Mouse (Mus musculus) hindbrain, embryonic 11.5 days (tissue): ENCODE data around the gene Cacna1d. TPM values are rescaled to one million over a fixed set of nuclear protein-coding genes. Genes with fewer than 3 reads are reported as not detected.
A peak's percentile ranks its signal among the peaks of the same experiment; 100 is the strongest.

Experiments used
- ATAC-seq: fragments of 200-750 bp; cut with Nextera tagmentation; 2 replicates; pipeline ENCODE4 v1.8.0; 2017; ENCODE audit warnings: mild to moderate bottlenecking, moderate TSS enrichment, moderate library complexity; ENCODE audit not compliant: low FRiP score
- DNase-seq: peaks from one replicate; pipeline ENCODE4 v3.0.0-alpha.2; 2015; ENCODE audit warnings: low spot score
- H3K27ac ChIP-seq: fragments of 300-500 bp; sonication (generic); 2 replicates; pipeline ENCODE4 v1.5.1; 2014; ENCODE audit warnings: mild to moderate bottlenecking, low read depth, low read length
- H3K27me3 ChIP-seq: fragments of 300-500 bp; sonication (generic); 2 replicates; pipeline ENCODE4 v1.6.1; 2014; ENCODE audit warnings: mild to moderate bottlenecking, low read length, moderate library complexity, mixed read lengths; ENCODE audit not compliant: control insufficient read depth, insufficient read depth
- H3K36me3 ChIP-seq: fragments of 300-500 bp; sonication (generic); 2 replicates; pipeline ENCODE4 v1.6.1; 2014; ENCODE audit warnings: mild to moderate bottlenecking, low read length, moderate library complexity, mixed read lengths; ENCODE audit not compliant: control insufficient read depth, insufficient read depth
- H3K4me1 ChIP-seq: fragments of 300-500 bp; sonication (generic); replicated peaks from 2 replicates; pipeline ENCODE4 v1.6.1; 2014; ENCODE audit warnings: low read length, mixed read lengths; ENCODE audit not compliant: control insufficient read depth, insufficient read depth
- H3K4me2 ChIP-seq: fragments of 300-500 bp; sonication (generic); replicated peaks from 2 replicates; pipeline ENCODE4 v1.6.1; 2014; ENCODE audit warnings: mild to moderate bottlenecking, low read depth, low read length
- H3K4me3 ChIP-seq: fragments of 300-500 bp; sonication (generic); 2 replicates; pipeline ENCODE4 v1.5.1; 2014; ENCODE audit warnings: low read depth, low read length
- H3K9ac ChIP-seq: fragments of 300-500 bp; sonication (generic); 2 replicates; pipeline ENCODE4 v1.6.1; 2014; ENCODE audit warnings: low read depth, low read length
- H3K9me3 ChIP-seq: fragments of 300-500 bp; sonication (generic); 2 replicates; pipeline ENCODE4 v1.6.1; 2016; ENCODE audit warnings: low read length; ENCODE audit not compliant: control insufficient read depth
- WGBS: fragments of 180-500 bp; shearing (Covaris S2); extraction: QIAGEN DNeasy Blood & Tissue Kit; methylation state at CpG from one replicate; pipeline ENCODE4 v1.1.7; 2014; 5-methylcytosine and 5-hydroxymethylcytosine counted together
- polyA plus RNA-seq: library from polyadenylated mRNA; unstranded; fragments of >200 nt; fragmentation: Nextera tagmentation; extraction: Ambion mirVana; gene quantifications from 2 replicates; pipeline ENCODE4 v1.2.1, GENCODE M21; 2014

The Cacna1d gene
- polyA plus RNA-seq, 1 experiment from 2014 or later, result 2.9 TPM

- WGBS, result 39% methylated on average over 2 of the region's 2 CpGs
- Histone ChIP-seq H3K4me2 (no peak overlapping the region), H3K4me1 (no peaks in the 10 kb centered on the region), H3K4me3 (no peak overlapping the region), H3K9me3 (no peaks in the 10 kb centered on the region), H3K27me3 (no peaks in the 10 kb centered on the region), H3K9ac (no peak overlapping the region), H3K36me3 (no peaks in the 10 kb centered on the region), H3K27ac (no peak overlapping the region)
- DNase-seq, result peak; percentile 10
- no peak for ATAC-seq
These were observed 463.9 kb downstream of the Cacna1d start for GRCm38 (mm10) chr14:30027378-30027777.

DNA sequence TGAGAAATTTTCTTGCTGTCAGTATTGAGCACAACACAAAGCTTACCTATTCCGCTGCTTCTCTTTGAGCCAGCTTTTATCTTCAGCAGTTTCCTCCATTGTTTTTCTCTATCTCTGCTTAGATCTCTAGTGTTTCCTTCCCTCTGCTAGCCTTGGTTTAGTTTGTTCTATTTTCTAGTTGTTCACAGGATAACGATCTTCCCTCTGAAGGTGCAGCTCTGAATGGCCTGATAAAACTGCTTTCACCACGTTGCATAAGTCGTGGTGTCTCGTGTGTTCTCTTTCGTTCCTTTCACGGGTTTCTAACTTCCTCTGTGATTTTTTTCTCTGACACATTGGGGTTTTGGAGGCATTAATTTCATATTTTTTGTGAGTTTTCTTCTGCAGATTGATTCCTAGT, 466.9 kb downstream of the Cacna1d start:
- 80% methylated on average over 7 of the region's 7 CpGs for WGBS
- ATAC-seq (no peak), DNase-seq (no peak)
- Histone ChIP-seq H3K27me3 (no peaks in the 10 kb centered on the region), H3K27ac (no peak overlapping the region), H3K4me1 (no peaks in the 10 kb centered on the region), H3K4me3 (no peak overlapping the region), H3K4me2 (no peak overlapping the region), H3K36me3 (no peaks in the 10 kb centered on the region), H3K9me3 (no peaks in the 10 kb centered on the region), H3K9ac (no peak overlapping the region)

- H3K4me3 ChIP-seq, result no peak overlapping the region
- ATAC-seq, result no peak
- no peak overlapping the region for H3K27ac ChIP-seq
- H3K27me3 ChIP-seq, result no peaks in the 10 kb centered on the region
- no peak overlapping the region for H3K9ac ChIP-seq
- WGBS, result 87% methylated on average over 6 of the region's 6 CpGs
- H3K9me3 ChIP-seq, result no peaks in the 10 kb centered on the region
- no peaks in the 10 kb centered on the region for H3K36me3 ChIP-seq
- H3K4me2 ChIP-seq, result no peak overlapping the region
- H3K4me1 ChIP-seq, result no peaks in the 10 kb centered on the region
- DNase-seq, result no peak
These were observed 468.8 kb downstream of the Cacna1d start for GRCm38 (mm10) chr14:30022471-30022870.

GRCm38 (mm10) chr14:30019792-30020575, 471.3 kb downstream of the Cacna1d start:
- no peaks in the 10 kb centered on the region for H3K27me3 ChIP-seq
- no peak for ATAC-seq
- WGBS, result 57% methylated on average over 9 of the region's 9 CpGs

DNA sequence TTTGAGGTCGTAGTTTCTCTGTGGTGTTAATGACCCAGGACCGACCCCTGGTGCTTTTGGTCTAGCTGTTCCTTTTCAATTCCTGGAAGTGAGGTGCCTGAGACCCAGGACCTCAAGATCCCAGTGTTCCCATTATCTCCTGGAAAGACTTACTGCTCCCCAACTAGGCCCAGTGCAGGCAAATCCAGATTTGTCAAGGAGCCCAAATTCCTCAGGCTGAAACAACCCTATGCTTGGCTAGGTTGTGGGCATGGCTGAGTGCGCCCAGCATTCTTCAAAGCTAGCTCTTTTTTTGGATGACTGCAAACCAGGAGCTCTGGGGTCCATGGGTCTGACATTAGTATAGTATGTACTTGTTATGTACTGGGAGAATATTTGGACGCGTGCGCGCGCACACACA, 471.9 kb downstream of the Cacna1d start:
- ATAC-seq, result no peak
- H3K27me3 ChIP-seq, result no peaks in the 10 kb centered on the region
- H3K4me1 ChIP-seq, result no peaks in the 10 kb centered on the region
- no peaks in the 10 kb centered on the region for H3K9me3 ChIP-seq
- no peak overlapping the region for H3K9ac ChIP-seq
- H3K4me2 ChIP-seq, result no peak overlapping the region
- H3K4me3 ChIP-seq, result no peak overlapping the region
- DNase-seq, result no peak
- H3K27ac ChIP-seq, result no peak overlapping the region
- no peaks in the 10 kb centered on the region for H3K36me3 ChIP-seq
- 92% methylated on average over 8 of the region's 8 CpGs for WGBS

More at GRCm38 (mm10) chr14:30019792-30020575, 471.3 kb downstream of the Cacna1d start:
- DNase-seq, result no peak
- Histone ChIP-seq H3K9me3 (no peaks in the 10 kb centered on the region), H3K4me2 (no peak overlapping the region), H3K4me3 (no peak overlapping the region), H3K27ac (no peak overlapping the region), H3K9ac (no peak overlapping the region), H3K4me1 (no peaks in the 10 kb centered on the region), H3K36me3 (no peaks in the 10 kb centered on the region)

DNA sequence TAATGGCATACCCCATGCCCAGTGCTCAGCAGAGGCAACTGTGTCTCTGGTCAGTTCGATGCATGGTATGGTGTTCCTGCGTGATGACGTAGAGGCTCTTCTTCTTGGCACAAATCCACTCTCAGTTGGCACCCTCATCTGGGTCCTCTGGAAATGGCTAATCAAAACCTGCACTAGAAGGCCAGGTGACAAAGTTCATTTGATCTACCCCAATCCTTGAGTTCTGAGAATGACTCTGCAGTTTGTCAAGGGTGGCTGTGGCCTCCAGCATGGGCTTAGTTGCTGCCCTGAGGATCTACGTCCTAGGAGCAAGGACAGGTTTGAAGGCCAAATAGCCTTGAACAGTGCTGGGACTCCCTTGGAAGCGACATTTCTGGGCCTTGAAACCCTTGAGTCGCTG, 472.4 kb downstream of the Cacna1d start:
- Histone ChIP-seq H3K27me3 (no peaks in the 10 kb centered on the region), H3K4me3 (no peak overlapping the region), H3K4me2 (no peak overlapping the region), H3K9ac (no peak overlapping the region), H3K36me3 (no peaks in the 10 kb centered on the region), H3K27ac (no peak overlapping the region), H3K4me1 (no peaks in the 10 kb centered on the region), H3K9me3 (no peaks in the 10 kb centered on the region)
- ATAC-seq (no peak), DNase-seq (no peak)
- WGBS, result 96% methylated on average over 6 of the region's 6 CpGs

GRCm38 (mm10) chr14:30018463-30018801, 472.8 kb downstream of the Cacna1d start:
- WGBS, result 87% methylated on average over 4 of the region's 4 CpGs
- ATAC-seq, result no peak
- no peak overlapping the region for H3K4me3 ChIP-seq

GRCm38 (mm10) chr14:30017794-30018462, 473.3 kb downstream of the Cacna1d start:
- H3K27ac ChIP-seq, result no peak overlapping the region
- no peaks in the 10 kb centered on the region for H3K36me3 ChIP-seq
- no peak overlapping the region for H3K4me2 ChIP-seq
- H3K9me3 ChIP-seq, result no peaks in the 10 kb centered on the region
- H3K4me3 ChIP-seq, result no peak overlapping the region
- ATAC-seq (no peak), DNase-seq (no peak)
- no peak overlapping the region for H3K9ac ChIP-seq
- 94% methylated on average over 8 of the region's 8 CpGs for WGBS
- H3K4me1 ChIP-seq, result no peaks in the 10 kb centered on the region
- H3K27me3 ChIP-seq, result no peaks in the 10 kb centered on the region

More at GRCm38 (mm10) chr14:30018463-30018801, 472.8 kb downstream of the Cacna1d start:
- no peaks in the 10 kb centered on the region for H3K27me3 ChIP-seq
- DNase-seq, result no peak
- H3K27ac ChIP-seq, result no peak overlapping the region
- no peak overlapping the region for H3K9ac ChIP-seq
- H3K36me3 ChIP-seq, result no peaks in the 10 kb centered on the region
- H3K4me1 ChIP-seq, result no peaks in the 10 kb centered on the region
- no peaks in the 10 kb centered on the region for H3K9me3 ChIP-seq
- H3K4me2 ChIP-seq, result no peak overlapping the region

DNA sequence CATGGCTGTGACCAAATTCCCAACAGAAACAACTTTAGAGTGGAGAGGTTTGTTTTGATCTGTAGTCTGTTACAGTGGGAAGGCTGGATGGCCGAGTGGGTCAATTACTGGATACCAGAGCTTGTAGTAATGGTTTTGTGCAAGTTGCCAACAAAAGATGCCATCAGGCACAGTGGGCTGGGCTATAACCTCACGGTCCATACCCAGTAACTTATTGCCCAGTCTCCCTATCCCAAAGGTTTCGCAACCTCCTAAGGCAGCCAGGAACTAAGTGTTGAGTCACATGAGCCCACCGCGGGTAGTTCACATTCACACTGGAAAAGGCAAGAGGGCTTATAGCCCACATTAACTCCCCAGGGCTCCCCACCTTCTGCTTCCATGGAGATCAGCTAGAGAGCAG, 474.6 kb downstream of the Cacna1d start:
- no peaks in the 10 kb centered on the region for H3K4me1 ChIP-seq
- no peak overlapping the region for H3K27ac ChIP-seq
- DNase-seq (no peak), ATAC-seq (no peak)
- H3K36me3 ChIP-seq, result no peaks in the 10 kb centered on the region
- H3K27me3 ChIP-seq, result no peaks in the 10 kb centered on the region
- no peak overlapping the region for H3K9ac ChIP-seq
- H3K4me2 ChIP-seq, result no peak overlapping the region
- 92% methylated on average over 5 of the region's 5 CpGs for WGBS
- no peak overlapping the region for H3K4me3 ChIP-seq
- no peaks in the 10 kb centered on the region for H3K9me3 ChIP-seq
